Mouse (Mus musculus): ENCODE data around the gene Ywhae. TPM values are rescaled to one million over a fixed set of nuclear protein-coding genes. Genes with fewer than 3 reads are reported as not detected.
A peak's percentile ranks its signal among the peaks of the same experiment; 100 is the strongest.

The Ywhae gene
- total and polyA plus RNA-seq, 2 experiments from 2014 or later: 341 to 1,657 TPM

- DNase-seq (ENCODE audit: low spot score) (no peak), ATAC-seq (ENCODE audit: low FRiP score) (no peak)
- TF ChIP-seq CTCF (IDR thresholded peaks at IDR 0.05): no peak
- no peak overlapping the region for H3K9ac ChIP-seq (replicated peaks; ENCODE audit: low read length, poor library complexity, severe bottlenecking)
- no peaks in the 10 kb centered on the region for H3K9me3 ChIP-seq (ENCODE audit: low read length)
- H3K4me3 ChIP-seq (ENCODE audit: low read depth, low read length): no peak overlapping the region
- no peak overlapping the region for H3K4me2 ChIP-seq (ENCODE audit: low read depth, low read length, poor library complexity, severe bottlenecking)
- H3K27ac ChIP-seq (ENCODE audit: low read depth, low read length): no peak overlapping the region
- no peaks in the 10 kb centered on the region for H3K36me3 ChIP-seq (ENCODE audit: insufficient read depth, low read length)
- no peaks in the 10 kb centered on the region for H3K4me1 ChIP-seq (ENCODE audit: insufficient read depth, low read length)
- 93% methylated on average over 3 of the region's 3 CpGs for WGBS
- no peaks in the 10 kb centered on the region for H3K27me3 ChIP-seq (ENCODE audit: insufficient read depth, low read length)
These were observed 12.1 kb downstream of the Ywhae start for GRCm38 (mm10) chr11:75744761-75745160.

GRCm38 (mm10) chr11:75750537-75750936 is 17.9 kb downstream of the Ywhae start:
- no peaks in the 10 kb centered on the region for H3K36me3 ChIP-seq (ENCODE audit: insufficient read depth, low read length)
- no peaks in the 10 kb centered on the region for H3K9me3 ChIP-seq (ENCODE audit: low read length)
- no peaks in the 10 kb centered on the region for H3K4me1 ChIP-seq (ENCODE audit: insufficient read depth, low read length)
- no peak overlapping the region for H3K27ac ChIP-seq (ENCODE audit: low read depth, low read length)
- H3K4me2 ChIP-seq (ENCODE audit: low read depth, low read length, poor library complexity, severe bottlenecking): no peak overlapping the region
- no peak for DNase-seq (ENCODE audit: low spot score)
- H3K9ac ChIP-seq (replicated peaks; ENCODE audit: low read length, poor library complexity, severe bottlenecking): no peak overlapping the region
- ATAC-seq (ENCODE audit: low FRiP score): no peak
- H3K4me3 ChIP-seq (ENCODE audit: low read depth, low read length): no peak overlapping the region
- no peaks in the 10 kb centered on the region for H3K27me3 ChIP-seq (ENCODE audit: insufficient read depth, low read length)
- WGBS: 58% methylated on average over 1 of the region's 1 CpGs
- TF ChIP-seq CTCF (IDR thresholded peaks at IDR 0.05): peak; percentile 28

- Histone ChIP-seq H3K36me3 (ENCODE audit: insufficient read depth, low read length) (no peaks in the 10 kb centered on the region), H3K9me3 (ENCODE audit: low read length) (no peaks in the 10 kb centered on the region), H3K27ac (ENCODE audit: low read depth, low read length) (no peak overlapping the region), H3K4me1 (ENCODE audit: insufficient read depth, low read length) (no peaks in the 10 kb centered on the region), H3K27me3 (ENCODE audit: insufficient read depth, low read length) (no peaks in the 10 kb centered on the region), H3K4me2 (ENCODE audit: low read depth, low read length, poor library complexity, severe bottlenecking) (no peak overlapping the region), H3K9ac (replicated peaks; ENCODE audit: low read length, poor library complexity, severe bottlenecking) (no peak overlapping the region), H3K4me3 (ENCODE audit: low read depth, low read length) (no peak overlapping the region)
- ATAC-seq (ENCODE audit: low FRiP score) (no peak), DNase-seq (ENCODE audit: low spot score) (no peak)
- TF ChIP-seq CTCF (IDR thresholded peaks at IDR 0.05): peak; percentile 64
- 68% methylated on average over 4 of the region's 4 CpGs for WGBS
These were observed 18.4 kb downstream of the Ywhae start for GRCm38 (mm10) chr11:75751082-75751481.

GRCm38 (mm10) chr11:75756687-75757086 is 24.0 kb downstream of the Ywhae start:
- 93% methylated on average over 8 of the region's 8 CpGs for WGBS
- TF ChIP-seq CTCF (IDR thresholded peaks at IDR 0.05): no peak
- no peak overlapping the region for H3K4me3 ChIP-seq (ENCODE audit: low read depth, low read length)
- H3K27me3 ChIP-seq (ENCODE audit: insufficient read depth, low read length): no peaks in the 10 kb centered on the region
- no peak overlapping the region for H3K9ac ChIP-seq (replicated peaks; ENCODE audit: low read length, poor library complexity, severe bottlenecking)
- H3K4me1 ChIP-seq (ENCODE audit: insufficient read depth, low read length): no peaks in the 10 kb centered on the region
- DNase-seq (ENCODE audit: low spot score) (no peak), ATAC-seq (ENCODE audit: low FRiP score) (no peak)
- H3K9me3 ChIP-seq (ENCODE audit: low read length): no peaks in the 10 kb centered on the region
- no peak overlapping the region for H3K27ac ChIP-seq (ENCODE audit: low read depth, low read length)
- H3K4me2 ChIP-seq (ENCODE audit: low read depth, low read length, poor library complexity, severe bottlenecking): no peak overlapping the region
- H3K36me3 ChIP-seq (ENCODE audit: insufficient read depth, low read length): peaks cover 22% of the 10 kb centered on the region

GRCm38 (mm10) chr11:75758553-75758952 is 25.9 kb downstream of the Ywhae start:
- Histone ChIP-seq H3K9me3 (ENCODE audit: low read length) (no peaks in the 10 kb centered on the region), H3K27me3 (ENCODE audit: insufficient read depth, low read length) (no peaks in the 10 kb centered on the region), H3K27ac (ENCODE audit: low read depth, low read length) (no peak overlapping the region), H3K4me1 (ENCODE audit: insufficient read depth, low read length) (no peaks in the 10 kb centered on the region), H3K36me3 (ENCODE audit: insufficient read depth, low read length) (peaks cover 22% of the 10 kb centered on the region), H3K9ac (replicated peaks; ENCODE audit: low read length, poor library complexity, severe bottlenecking) (no peak overlapping the region), H3K4me3 (ENCODE audit: low read depth, low read length) (no peak overlapping the region), H3K4me2 (ENCODE audit: low read depth, low read length, poor library complexity, severe bottlenecking) (no peak overlapping the region)
- WGBS: 97% methylated on average over 1 of the region's 1 CpGs
- ATAC-seq (ENCODE audit: low FRiP score) (no peak), DNase-seq (ENCODE audit: low spot score) (no peak)
- no peak for TF ChIP-seq CTCF (IDR thresholded peaks at IDR 0.05)

GRCm38 (mm10) chr11:75760785-75761184 is 28.1 kb downstream of the Ywhae start:
- DNase-seq (ENCODE audit: low spot score) (no peak), ATAC-seq (ENCODE audit: low FRiP score) (no peak)
- H3K27me3 ChIP-seq (ENCODE audit: insufficient read depth, low read length): no peaks in the 10 kb centered on the region
- H3K4me2 ChIP-seq (ENCODE audit: low read depth, low read length, poor library complexity, severe bottlenecking): no peak overlapping the region
- WGBS: 90% methylated on average over 5 of the region's 5 CpGs
- H3K9me3 ChIP-seq (ENCODE audit: low read length): no peaks in the 10 kb centered on the region
- TF ChIP-seq CTCF (IDR thresholded peaks at IDR 0.05): no peak
- no peaks in the 10 kb centered on the region for H3K4me1 ChIP-seq (ENCODE audit: insufficient read depth, low read length)
- no peak overlapping the region for H3K27ac ChIP-seq (ENCODE audit: low read depth, low read length)
- no peak overlapping the region for H3K4me3 ChIP-seq (ENCODE audit: low read depth, low read length)
- no peak overlapping the region for H3K9ac ChIP-seq (replicated peaks; ENCODE audit: low read length, poor library complexity, severe bottlenecking)
- H3K36me3 ChIP-seq (ENCODE audit: insufficient read depth, low read length): peaks cover 36% of the 10 kb centered on the region
